Mouse (Mus musculus) Patski (cell line): ENCODE data around the gene Pola2. TPM values are rescaled to one million over a fixed set of nuclear protein-coding genes. Genes with fewer than 3 reads are reported as not detected.
A peak's percentile ranks its signal among the peaks of the same experiment; 100 is the strongest.

Experiments used
- ATAC-seq: fragments of 100-300 bp; one replicate; pipeline ENCODE4 v1.8.0; 2021
- CTCF ChIA-PET: fragments of 350-600 bp; sonication (Branson Sonifier 250); formaldehyde crosslinking; loops from one replicate; lab custom pipeline; 2022; ENCODE audit warnings: inconsistent platforms; lab: Charles Lee
- POLR2A ChIA-PET: fragments of 350-600 bp; sonication (Branson Sonifier 250); formaldehyde crosslinking; loops from one replicate; lab custom pipeline; 2022; ENCODE audit warnings: antibody characterized with exemption, inconsistent platforms; lab: Charles Lee
- DNase-seq: peaks from one replicate; pipeline ENCODE4 v3.0.0-alpha.2; 2011; ENCODE audit warnings: low read depth, low spot score
- H3K27me3 ChIP-seq: fragments of 371-371 bp; one replicate; pipeline ENCODE4 v1.5.1; 2021
- CTCF ChIP-seq: fragments of 100-300 bp; IDR thresholded peaks from one replicate; pipeline ENCODE4 v1.5.1; 2021
- in situ Hi-C: fragments of 300-500 bp; cut with MboI; formaldehyde crosslinking; loops from 3 replicates; pipeline ENCODE4 v1.11.1; 2018; ENCODE audit warnings: low pct_unique_long_range_greater_than_20kb, mixed read lengths
- polyA plus RNA-seq: library from polyadenylated mRNA; unstranded; gene quantifications from one replicate; pipeline ENCODE4 v1.2.3, GENCODE M21; 2021

Pola2 gene
- polyA plus RNA-seq, 1 experiment from 2014 or later: 24.0 TPM

DNA sequence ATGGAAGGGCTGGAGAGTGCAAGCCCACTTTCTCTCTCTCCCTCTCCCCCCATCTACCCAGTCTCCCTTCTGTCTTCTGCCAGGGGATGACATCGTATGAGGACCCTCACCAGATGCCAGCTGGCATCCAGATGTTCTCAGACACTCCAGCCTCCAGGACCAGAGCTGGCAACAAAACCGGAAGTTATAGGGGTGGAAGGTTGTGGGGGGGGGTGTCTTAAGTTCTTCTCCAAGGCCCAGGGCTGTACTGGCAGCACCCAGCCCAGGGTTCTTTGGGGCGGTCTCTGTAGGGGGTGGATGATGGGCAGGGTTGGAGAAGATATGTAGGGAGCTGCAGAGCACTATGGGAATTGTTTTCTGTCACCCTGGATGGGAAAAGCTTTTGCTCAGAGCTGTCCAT, 35.5 kb downstream of the Pola2 start:
- in situ Hi-C loops: no loop called here
- ATAC-seq (no peak), DNase-seq (no peak)
- TF ChIP-seq CTCF: no peak
- H3K27me3 ChIP-seq: no peaks in the 10 kb centered on the region
- ChIA-PET POLR2A (interaction anchor here (0.6 kb wide), 3 partner anchors 17 to 1577 kb away, joined by 7 to 8 read pairs (median 7); partner anchors contain the start of gene Syvn1), CTCF (interaction anchor here (2.8 kb wide), 1 partner anchor 27 kb away, joined by 12 read pairs; no protein-coding TSS in a partner anchor)

DNA sequence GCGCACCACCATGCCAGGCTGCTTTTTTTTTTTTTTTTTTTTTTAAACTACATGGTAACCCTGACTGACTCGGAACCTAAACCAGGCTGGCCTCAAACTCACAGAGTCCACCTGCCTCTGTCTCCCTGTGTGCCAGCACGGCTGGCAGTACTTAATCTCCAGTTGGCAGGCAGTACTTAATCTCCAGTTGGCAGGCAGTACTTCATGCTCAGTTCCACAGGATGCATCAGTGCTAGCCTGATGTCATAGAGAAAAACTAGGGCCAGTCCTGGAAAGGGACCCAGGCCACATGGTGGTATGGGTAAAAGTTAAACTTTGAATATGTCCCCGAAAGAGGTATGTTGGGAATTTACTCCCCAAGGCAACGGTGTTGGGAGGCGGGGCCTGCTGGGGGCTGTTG, 35.9 kb downstream of the Pola2 start:
- H3K27me3 ChIP-seq: no peaks in the 10 kb centered on the region
- CTCF ChIA-PET: interaction anchor here (2.8 kb wide), 1 partner anchor 28 kb away, joined by 12 read pairs; no protein-coding TSS in a partner anchor
- no peak for TF ChIP-seq CTCF
- POLR2A ChIA-PET: interaction anchor here (0.6 to 0.7 kb wide), 4 partner anchors 93 to 1577 kb away, joined by 5 to 7 read pairs (median 6); partner anchors contain the start of gene Syvn1
- no peak for ATAC-seq
- in situ Hi-C loops: no loop called here
- no peak for DNase-seq

DNA sequence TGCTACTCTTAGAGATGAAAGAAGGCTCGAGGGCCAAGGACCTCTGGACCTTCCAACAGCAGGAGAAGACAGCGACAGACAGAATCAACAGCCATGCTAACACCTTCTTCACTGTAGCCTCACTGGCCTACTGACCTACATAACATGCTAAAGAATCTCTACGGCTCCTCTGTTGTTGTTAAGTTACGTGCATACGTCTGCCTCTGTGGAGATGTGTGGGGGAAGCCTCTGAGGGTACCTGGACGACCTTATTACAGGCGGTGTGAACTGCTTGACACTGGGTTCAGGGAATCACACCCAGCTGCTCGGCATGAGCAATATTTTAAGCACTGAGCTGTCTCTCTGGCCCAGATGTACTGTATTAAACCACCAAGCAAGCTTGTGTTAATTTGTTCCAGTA, 36.5 kb downstream of the Pola2 start:
- no peak for DNase-seq
- no peak for ATAC-seq
- no peaks in the 10 kb centered on the region for H3K27me3 ChIP-seq
- ChIA-PET CTCF (no interaction called here), POLR2A (interaction anchor here (0.7 kb wide), 2 partner anchors 93 to 128 kb away, joined by 5 read pairs; no protein-coding TSS in a partner anchor)
- no peak for TF ChIP-seq CTCF
- in situ Hi-C loops: no loop called here

DNA sequence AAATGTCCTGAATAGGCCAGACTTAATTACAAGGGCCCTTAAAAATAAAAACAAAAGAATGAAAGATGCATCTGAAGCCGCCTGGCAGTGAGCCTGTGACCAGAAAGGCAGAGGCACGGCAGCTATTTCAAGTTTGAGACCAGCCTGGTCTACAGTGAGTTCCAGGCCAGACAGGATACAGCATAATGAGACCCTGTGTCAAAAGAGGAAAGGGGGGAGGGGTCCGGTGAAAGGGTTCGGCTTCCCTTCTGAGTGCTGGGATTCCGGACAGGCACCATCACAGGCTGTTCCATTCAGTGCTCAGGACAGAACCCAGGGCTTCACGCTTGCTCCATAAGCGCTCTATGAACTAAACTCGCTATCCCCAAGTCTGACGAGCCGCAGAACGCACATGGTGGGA, 37.0 kb downstream of the Pola2 start:
- no peak for DNase-seq
- in situ Hi-C loops: no loop called here
- CTCF ChIA-PET: interaction anchor here (5.9 kb wide), 1 partner anchor 29 kb away, joined by 100 read pairs; no protein-coding TSS in a partner anchor
- no peak for ATAC-seq
- H3K27me3 ChIP-seq: no peaks in the 10 kb centered on the region
- POLR2A ChIA-PET: no interaction called here
- TF ChIP-seq CTCF: no peak

DNA sequence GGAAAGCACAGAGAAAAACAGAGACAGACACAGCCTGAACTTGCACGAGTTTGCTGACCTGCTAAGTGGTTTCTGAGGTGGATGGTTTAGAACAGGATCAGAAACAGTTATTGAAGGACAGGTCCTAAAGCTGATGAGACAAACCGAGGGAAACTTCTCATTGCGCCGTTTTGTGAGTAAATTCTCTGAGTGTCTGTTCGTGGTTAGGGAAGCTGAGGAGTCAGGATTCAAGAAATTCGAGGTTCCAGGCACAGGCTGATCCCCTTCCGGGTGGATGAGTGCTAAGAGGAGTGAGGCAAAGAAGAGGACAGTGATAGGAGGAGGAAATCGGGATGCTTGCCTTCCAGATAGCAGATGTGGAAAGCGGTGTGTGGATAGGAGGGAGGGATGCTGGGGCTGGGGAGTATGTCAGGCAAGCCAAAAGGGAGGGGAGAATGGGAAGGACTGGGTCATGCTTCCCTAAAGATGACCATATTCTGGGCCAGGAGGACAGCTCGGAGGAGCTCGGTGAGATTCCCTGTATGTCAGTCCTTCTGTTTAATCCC, 38.6 kb downstream of the Pola2 start:
- ChIA-PET POLR2A (interaction anchor here (0.8 to 2.8 kb wide), 5 partner anchors 16 to 80 kb away, joined by 3 to 25 read pairs (median 3); no protein-coding TSS in a partner anchor), CTCF (interaction anchor here (1.0 to 5.9 kb wide), 9 partner anchors 11 to 138 kb away, joined by 3 to 100 read pairs (median 7); partner anchors contain the start of genes Capn1, Dpf2 and Pola2)
- TF ChIP-seq CTCF: no peak
- H3K27me3 ChIP-seq: no peaks in the 10 kb centered on the region
- ATAC-seq: no peak
- in situ Hi-C loops: no loop called here
- DNase-seq: no peak

GRCm38 (mm10) chr19:5924713-5925093, 39.3 kb downstream of the Pola2 start, which contains the start of gene Cdc42ep2:
Gene Cdc42ep2 (minus strand): TSS chr19:5924816.
- DNase-seq (no peak), ATAC-seq (peak; percentile 87)
- in situ Hi-C loops: loop anchor here (5.0 kb wide), 2 partner anchors 38 to 93 kb away; partner anchors contain the start of genes Capn1 and Pola2
- TF ChIP-seq CTCF: no peak
- ChIA-PET CTCF (interaction anchor here (0.8 to 5.9 kb wide), 16 partner anchors 10 to 138 kb away, joined by 3 to 100 read pairs (median 5); partner anchors contain the start of genes Capn1, Dpf2 and Pola2), POLR2A (interaction anchor here (2.8 kb wide), 1 partner anchor 31 kb away, joined by 25 read pairs; no protein-coding TSS in a partner anchor)
- no peaks in the 10 kb centered on the region for H3K27me3 ChIP-seq

GRCm38 (mm10) chr19:5923990-5924712, 39.9 kb downstream of the Pola2 start:
- ATAC-seq (peak; percentile 36), DNase-seq (no peak)
- in situ Hi-C loops: loop anchor here (5.0 kb wide), 2 partner anchors 38 to 93 kb away; partner anchors contain the start of genes Capn1 and Pola2
- TF ChIP-seq CTCF: peak; percentile 98
- ChIA-PET POLR2A (interaction anchor here (0.7 to 2.8 kb wide), 4 partner anchors 13 to 92 kb away, joined by 3 to 25 read pairs (median 4); partner anchors contain the start of gene Capn1), CTCF (interaction anchor here (0.8 to 5.9 kb wide), 18 partner anchors 9 to 137 kb away, joined by 3 to 100 read pairs (median 5); partner anchors contain the start of genes Capn1, Dpf2 and Pola2)
- no peaks in the 10 kb centered on the region for H3K27me3 ChIP-seq

DNA sequence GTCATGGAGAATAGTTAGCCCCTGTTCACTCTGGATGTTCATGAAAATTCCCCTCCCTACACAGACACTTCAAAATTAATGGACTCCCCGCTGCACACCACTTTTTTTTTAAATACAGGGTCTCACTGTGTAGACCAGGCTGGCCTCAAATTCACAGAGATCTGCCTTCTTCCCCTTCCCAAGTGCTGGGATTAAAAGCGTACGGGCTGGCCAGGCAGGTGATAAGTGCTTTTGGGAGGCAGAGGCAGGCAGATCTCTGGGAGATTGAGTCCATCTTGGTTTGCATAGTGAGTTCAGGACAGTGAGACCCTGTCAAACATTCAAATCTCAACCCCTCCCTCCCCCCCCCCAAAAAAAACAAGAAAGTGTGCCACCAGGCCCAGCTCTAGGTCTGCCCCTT, 41.0 kb downstream of the Pola2 start:
- ChIA-PET CTCF (interaction anchor here (0.7 to 5.9 kb wide), 7 partner anchors 8 to 95 kb away, joined by 3 to 100 read pairs (median 3); partner anchors contain the start of gene Capn1), POLR2A (interaction anchor here (0.6 to 2.8 kb wide), 5 partner anchors 11 to 169 kb away, joined by 3 to 25 read pairs (median 4); no protein-coding TSS in a partner anchor)
- TF ChIP-seq CTCF: no peak
- in situ Hi-C loops: loop anchor here (5.0 kb wide), 2 partner anchors 39 to 94 kb away; partner anchors contain the start of genes Capn1 and Pola2
- no peaks in the 10 kb centered on the region for H3K27me3 ChIP-seq
- ATAC-seq: no peak
- no peak for DNase-seq

DNA sequence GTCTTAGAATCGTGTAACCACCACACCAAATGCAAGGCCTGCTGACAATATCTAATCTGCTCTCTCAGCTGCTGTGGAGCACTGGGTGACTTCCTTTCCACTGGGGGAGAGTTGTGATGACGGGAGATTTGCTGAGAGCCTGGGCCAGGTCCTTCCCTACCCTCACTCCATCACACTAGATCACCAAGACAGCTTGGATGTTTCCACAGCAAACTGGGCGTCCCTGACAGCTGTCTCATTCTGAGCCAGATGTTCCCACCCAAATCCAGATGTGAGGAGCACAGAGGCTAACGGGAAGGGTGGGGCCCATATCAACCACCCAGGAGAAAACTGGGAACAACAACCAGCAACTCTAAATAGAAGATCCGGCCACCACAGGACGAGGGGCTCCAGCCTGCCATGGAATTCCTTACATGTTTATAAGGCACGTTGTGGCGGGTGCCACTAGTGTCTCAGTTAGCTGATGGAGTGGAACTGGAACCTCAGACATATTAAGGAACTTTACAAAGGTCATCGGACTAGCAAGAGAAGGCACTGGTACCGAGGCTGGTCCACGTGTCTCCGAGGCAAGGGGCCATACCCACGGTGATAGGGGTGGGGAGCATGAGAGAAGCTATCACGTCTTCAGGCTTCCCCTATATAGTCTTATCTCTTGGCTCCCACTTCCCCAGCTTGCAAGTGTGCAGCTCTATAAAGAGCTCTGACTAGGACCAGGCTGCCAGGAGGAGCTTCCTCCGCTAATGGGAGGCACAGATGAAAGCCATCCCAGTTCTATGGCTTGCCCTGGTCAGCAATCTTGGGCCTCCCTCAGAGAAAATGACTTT, 41.7 kb downstream of the Pola2 start:
- POLR2A ChIA-PET: interaction anchor here (0.6 to 1.1 kb wide), 4 partner anchors 11 to 169 kb away, joined by 3 to 5 read pairs (median 4); no protein-coding TSS in a partner anchor
- no peak for TF ChIP-seq CTCF

More for the DNA sequence above, 41.7 kb downstream of the Pola2 start:
- CTCF ChIA-PET: interaction anchor here (1.3 to 5.9 kb wide), 4 partner anchors 22 to 96 kb away, joined by 3 to 100 read pairs (median 8); no protein-coding TSS in a partner anchor
- H3K27me3 ChIP-seq: no peaks in the 10 kb centered on the region
- ATAC-seq (no peak), DNase-seq (no peak)
- in situ Hi-C loops: loop anchor here (5.0 kb wide), 2 partner anchors 40 to 95 kb away; partner anchors contain the start of genes Capn1 and Pola2
